Mouse (Mus musculus): ENCODE results near the gene Tax1bp1.

DNA sequence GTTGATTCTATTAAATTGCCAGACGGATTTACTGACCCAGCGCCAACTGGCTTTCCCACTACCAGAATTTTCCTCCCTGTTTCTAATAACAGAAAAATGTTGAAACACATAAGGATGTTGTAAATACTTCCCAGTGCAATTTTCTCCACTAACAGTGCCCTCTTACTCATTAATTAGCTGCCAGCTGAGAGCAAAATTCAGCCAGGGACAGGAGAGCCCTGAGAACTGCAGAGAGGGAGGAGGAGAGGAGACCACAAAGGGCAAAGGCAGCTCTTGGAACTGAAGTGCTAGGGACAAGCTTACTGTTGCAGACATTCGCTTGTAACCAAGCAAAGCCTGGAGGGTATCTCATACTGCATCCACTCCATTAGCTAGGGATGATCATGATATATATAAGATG lies 45.9 kb upstream of the Tax1bp1 start:
- TF ChIP-seq CTCF (IDR thresholded peaks at IDR 0.05; ENCODE audit: insufficient read depth, low read depth, low read length) (no peak), POLR2A (IDR thresholded peaks at IDR 0.05; ENCODE audit: insufficient read depth, low read depth, low read length) (no peak)

All from olfactory bulb, adult 2 months (tissue).